Mouse (Mus musculus) kidney, adult 9 months (tissue): ENCODE data around the gene Rtp3.
A peak's percentile ranks its signal among the peaks of the same experiment; 100 is the strongest.

Experiments used
- DNase-seq: peaks from one replicate; pipeline ENCODE4 v3.0.0; 2022

The Rtp3 gene

GRCm38 (mm10) chr9:110937506-110938490, 52.6 kb downstream of the Rtp3 start:
- DNase-seq = peak; percentile 12

- peak; percentile 9 for DNase-seq
These were observed 54.4 kb downstream of the Rtp3 start for GRCm38 (mm10) chr9:110935941-110936340.
